Mouse (Mus musculus) inflammation-experienced regulatory T-cells, adult 6 months (primary cell): ENCODE data around the gene Gm20403. TPM values are rescaled to one million over a fixed set of nuclear protein-coding genes. Genes with fewer than 3 reads are reported as not detected.

ENCODE experiments used
- polyA plus RNA-seq, 3 experiments: library from polyadenylated mRNA; unstranded; fragments of 100-300 nt; shearing (Covaris generic); gene quantifications; one replicate each; pipeline ENCODE4 v1.2.1; 2017

Gm20403 gene
- polyA plus RNA-seq, 3 experiments from 2014 or later, result not detected

Other genes starting within 250 kb of the Gm20403 start
- 100 to 1,000 TPM; 152 to 187 (median 170) TPM for gene Snx6, start 190.8 kb downstream of the Gm20403 start, polyA plus RNA-seq
- 10 to 100 TPM; 26.1 to 36.4 (median 28.2) TPM for gene Cfl2, start 123.7 kb downstream of the Gm20403 start, polyA plus RNA-seq
- gene Baz1a, start 27.8 kb upstream of the Gm20403 start, polyA plus RNA-seq, result 10 to 100 TPM; 31.0 to 41.8 (median 34.4) TPM
- gene 2700097O09Rik, start 93.6 kb upstream of the Gm20403 start, polyA plus RNA-seq, result 10 to 100 TPM; 18.7 to 24.4 (median 18.7) TPM
- 100 to 1,000 TPM; 136 to 177 (median 154) TPM for gene Srp54a, start 93.7 kb upstream of the Gm20403 start, polyA plus RNA-seq
- gene Fam177a, start 137.9 kb upstream of the Gm20403 start, polyA plus RNA-seq, result 10 to 100 TPM; 15.6 to 28.9 (median 16.6) TPM
- gene Srp54b, start 168.6 kb upstream of the Gm20403 start, polyA plus RNA-seq, result 10 to 100 TPM; 32.8 to 49.1 (median 34.4) TPM
- gene 1700047I17Rik2, start 213.1 kb upstream of the Gm20403 start, polyA plus RNA-seq, result not detected
- 10 to 100 TPM; 51.2 to 68.8 (median 54.5) TPM for gene Srp54c, start 243.6 kb upstream of the Gm20403 start, polyA plus RNA-seq